Mouse (Mus musculus): Measurements from ENCODE around the gene Fgf9. TPM values are rescaled to one million over a fixed set of nuclear protein-coding genes. Genes with fewer than 3 reads are reported as not detected.

Gene Fgf9
- polyA plus RNA-seq, 1 experiment from 2014 or later: 8.9 TPM

DNA sequence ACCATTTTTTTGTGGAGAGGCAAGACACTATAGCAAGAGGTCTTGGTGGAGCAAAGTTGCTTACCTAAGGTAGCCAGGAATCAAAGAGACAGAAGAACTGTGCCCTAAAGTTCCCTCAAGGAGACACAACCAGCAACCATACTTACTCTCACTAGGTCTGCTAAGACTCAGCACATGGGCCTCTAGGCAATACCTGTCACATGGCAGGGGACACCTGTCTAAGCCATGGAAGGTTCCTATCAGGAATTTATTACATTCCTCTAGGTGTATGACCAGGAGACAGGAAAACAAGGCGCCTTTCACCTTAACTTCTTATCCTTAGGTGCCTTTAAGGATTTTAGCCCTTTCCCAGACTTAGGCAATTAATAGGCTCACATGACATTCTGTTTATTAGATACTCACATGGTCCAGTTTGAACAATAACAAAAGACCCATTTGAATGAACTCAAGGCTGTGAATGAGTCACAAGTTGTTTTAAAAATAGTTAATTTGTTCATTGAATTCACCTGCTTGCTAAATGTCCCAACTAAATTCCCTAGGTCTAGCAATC, 69.2 kb downstream of the Fgf9 start:
- ATAC-seq (replicated peaks; ENCODE audit: insufficient number of reproducible peaks, low FRiP score, low TSS enrichment): no peak

DNA sequence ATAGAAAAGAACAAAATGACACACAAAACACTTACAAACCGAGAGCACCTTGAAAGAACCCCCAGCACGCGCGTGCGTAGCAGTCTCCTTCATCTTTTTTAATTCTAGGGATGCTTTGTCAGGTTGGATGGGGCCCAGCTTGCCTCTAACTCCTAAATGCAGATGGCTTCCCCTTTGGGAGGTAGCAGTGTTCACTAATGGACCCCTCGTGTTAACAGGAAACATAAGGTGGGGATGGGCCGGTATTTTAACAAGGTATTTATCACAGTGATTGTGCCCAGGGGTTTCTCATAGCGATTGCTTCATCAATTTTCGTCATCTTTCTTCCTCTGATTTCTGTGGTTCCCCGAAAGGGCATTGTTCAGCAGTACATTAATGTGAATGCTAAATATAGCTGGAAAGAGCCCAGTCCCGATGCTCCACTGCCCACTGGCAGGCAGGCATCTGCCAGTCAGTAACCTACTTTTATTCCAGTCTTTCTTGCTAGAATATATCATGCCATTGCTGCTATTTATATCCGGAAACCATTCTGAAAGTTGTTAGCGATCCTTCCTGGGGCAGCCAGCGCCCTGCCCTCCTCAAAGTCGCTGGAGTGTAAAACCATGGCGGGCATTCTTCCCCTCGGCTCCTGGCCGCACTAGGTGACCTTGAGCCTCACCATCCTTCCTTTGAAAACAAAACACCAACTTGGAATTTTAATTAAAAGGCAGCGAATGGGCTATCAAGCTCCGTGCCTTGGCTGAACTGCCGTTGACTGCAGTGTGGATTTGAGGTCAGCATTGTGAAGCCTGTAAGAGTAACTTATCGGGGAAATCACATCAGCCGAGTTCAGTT, 79.5 kb downstream of the Fgf9 start:
- Histone ChIP-seq H3K9ac (ENCODE audit: low read depth, low read length) (no peak overlapping the region), H3K9me3 (replicated peaks; ENCODE audit: control insufficient read depth, low read length) (no peaks in the 10 kb centered on the region), H3K27me3 (ENCODE audit: control insufficient read depth, insufficient read depth, low read length) (no peaks in the 10 kb centered on the region), H3K36me3 (ENCODE audit: control insufficient read depth, insufficient read depth, low read length) (no peaks in the 10 kb centered on the region), H3K4me2 (no peak overlapping the region; the same call in 1 of the 2 replicates), H3K27ac (ENCODE audit: low read depth, low read length) (no peak overlapping the region), H3K4me1 (ENCODE audit: control insufficient read depth, insufficient read depth, low read length) (no peaks in the 10 kb centered on the region), H3K4me3 (ENCODE audit: low read depth, low read length) (no peak overlapping the region)
- no peak for ATAC-seq (replicated peaks; ENCODE audit: insufficient number of reproducible peaks, low FRiP score, low TSS enrichment)
- 73% methylated on average over 23 of the region's 23 CpGs for WGBS (ENCODE audit: insufficient replicate concordance)

More for the DNA sequence above, 69.2 kb downstream of the Fgf9 start:
- Histone ChIP-seq H3K4me1 (ENCODE audit: control insufficient read depth, insufficient read depth, low read length) (no peaks in the 10 kb centered on the region), H3K4me3 (ENCODE audit: low read depth, low read length) (no peak overlapping the region), H3K27me3 (ENCODE audit: control insufficient read depth, insufficient read depth, low read length) (no peaks in the 10 kb centered on the region), H3K36me3 (ENCODE audit: control insufficient read depth, insufficient read depth, low read length) (no peaks in the 10 kb centered on the region), H3K9ac (ENCODE audit: low read depth, low read length) (no peak overlapping the region), H3K9me3 (replicated peaks; ENCODE audit: control insufficient read depth, low read length) (no peaks in the 10 kb centered on the region), H3K27ac (ENCODE audit: low read depth, low read length) (no peak overlapping the region), H3K4me2 (no peak overlapping the region)
- 73% methylated on average over 1 of the region's 1 CpGs for WGBS (ENCODE audit: insufficient replicate concordance)

DNA sequence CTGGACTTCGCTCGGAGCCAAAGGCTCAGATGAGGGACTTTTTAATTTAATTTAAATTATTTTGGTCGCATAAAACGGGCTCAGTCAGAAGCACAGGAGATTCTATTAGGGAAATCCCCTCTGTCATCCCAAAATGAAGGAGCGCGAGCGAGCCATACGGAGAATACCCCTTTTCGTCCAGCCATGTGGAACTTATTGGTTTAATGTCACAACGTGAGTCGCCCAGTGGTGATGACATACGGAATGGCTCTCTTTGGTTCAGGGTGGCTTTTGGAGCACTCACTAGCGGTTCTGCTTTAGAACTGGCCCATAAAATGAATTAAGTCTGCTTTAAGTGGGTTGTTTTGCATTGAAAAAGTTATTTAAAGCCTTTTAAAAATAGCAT, 80.1 kb downstream of the Fgf9 start:
- Histone ChIP-seq H3K4me1 (ENCODE audit: control insufficient read depth, insufficient read depth, low read length) (no peaks in the 10 kb centered on the region), H3K36me3 (ENCODE audit: control insufficient read depth, insufficient read depth, low read length) (no peaks in the 10 kb centered on the region), H3K9me3 (replicated peaks; ENCODE audit: control insufficient read depth, low read length) (no peaks in the 10 kb centered on the region), H3K4me2 (no peak overlapping the region), H3K4me3 (ENCODE audit: low read depth, low read length) (no peak overlapping the region), H3K27me3 (ENCODE audit: control insufficient read depth, insufficient read depth, low read length) (no peaks in the 10 kb centered on the region), H3K27ac (ENCODE audit: low read depth, low read length) (no peak overlapping the region), H3K9ac (ENCODE audit: low read depth, low read length) (no peak overlapping the region)
- 88% methylated on average over 13 of the region's 13 CpGs for WGBS (ENCODE audit: insufficient replicate concordance)
- ATAC-seq (replicated peaks; ENCODE audit: insufficient number of reproducible peaks, low FRiP score, low TSS enrichment): no peak

DNA sequence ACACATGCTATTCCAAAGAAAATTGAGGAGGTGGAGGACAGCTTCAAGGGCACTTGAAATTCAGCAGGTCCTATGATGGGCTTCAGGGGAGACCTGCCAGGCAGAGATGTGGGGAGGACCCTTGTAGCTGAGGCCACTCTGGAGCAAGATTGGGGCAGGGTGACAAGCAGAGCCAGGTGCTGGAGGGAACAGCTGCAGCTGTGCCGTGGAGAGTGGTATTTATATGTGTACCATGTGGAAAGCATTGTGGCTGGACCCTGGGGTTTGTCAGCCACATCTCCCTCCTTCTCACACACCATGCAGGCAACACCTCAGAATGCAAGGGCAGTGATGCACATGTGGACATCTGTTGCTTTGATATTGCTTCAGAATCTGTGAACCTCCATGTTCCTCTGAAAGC, 81.8 kb downstream of the Fgf9 start:
- Histone ChIP-seq H3K27me3 (ENCODE audit: control insufficient read depth, insufficient read depth, low read length) (no peaks in the 10 kb centered on the region), H3K4me2 (no peak overlapping the region), H3K9ac (ENCODE audit: low read depth, low read length) (no peak overlapping the region), H3K4me1 (ENCODE audit: control insufficient read depth, insufficient read depth, low read length) (no peaks in the 10 kb centered on the region), H3K36me3 (ENCODE audit: control insufficient read depth, insufficient read depth, low read length) (no peaks in the 10 kb centered on the region), H3K9me3 (replicated peaks; ENCODE audit: control insufficient read depth, low read length) (no peaks in the 10 kb centered on the region), H3K4me3 (ENCODE audit: low read depth, low read length) (no peak overlapping the region), H3K27ac (ENCODE audit: low read depth, low read length) (no peak overlapping the region)
- WGBS (ENCODE audit: insufficient replicate concordance): 25% methylated on average over 1 of the region's 1 CpGs
- ATAC-seq (replicated peaks; ENCODE audit: insufficient number of reproducible peaks, low FRiP score, low TSS enrichment): no peak

DNA sequence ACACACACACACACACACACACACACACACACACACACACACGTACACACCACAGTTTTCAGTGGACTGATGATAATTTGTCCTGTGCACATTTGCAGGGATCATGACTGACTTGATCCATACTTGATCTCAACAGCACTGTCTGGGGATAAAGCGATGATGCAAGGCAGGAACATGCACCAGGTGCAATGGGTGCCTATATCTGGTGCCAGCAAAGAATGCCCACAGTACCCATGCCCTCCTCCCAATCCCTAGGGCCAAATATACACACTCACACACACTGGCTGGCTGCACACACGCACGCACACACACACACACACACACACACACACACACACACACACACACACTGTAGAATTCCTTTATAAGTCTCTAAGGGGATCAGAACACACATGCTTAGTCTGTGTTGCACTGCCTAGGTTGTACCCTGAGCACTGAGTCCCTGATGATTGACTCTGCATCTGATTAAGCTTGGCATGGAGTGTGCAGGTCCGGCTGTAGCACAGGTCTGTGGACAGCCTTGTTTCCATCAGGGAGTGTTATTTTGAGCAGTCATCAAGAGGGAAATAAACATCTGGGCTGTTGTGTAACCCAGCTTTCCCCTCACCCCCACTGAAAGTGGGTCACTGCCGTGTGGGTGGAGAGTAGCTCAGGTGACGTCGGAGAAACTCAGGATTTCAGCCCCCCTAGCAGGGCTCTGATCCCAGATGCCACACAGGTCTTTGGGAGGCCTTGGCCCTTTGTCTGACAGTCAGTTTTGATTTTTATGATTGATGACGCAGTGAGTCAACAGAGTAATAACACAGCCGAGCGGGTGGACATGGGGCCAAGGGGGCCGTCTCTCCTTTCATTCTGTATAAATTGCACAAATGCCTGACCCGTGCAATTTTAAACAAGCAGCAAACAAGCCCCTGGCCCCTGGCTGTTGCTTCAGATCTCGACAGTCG, 83.4 kb downstream of the Fgf9 start:
- no peak overlapping the region for H3K4me2 ChIP-seq
- ATAC-seq (replicated peaks; ENCODE audit: insufficient number of reproducible peaks, low FRiP score, low TSS enrichment): no peak

GRCm38 (mm10) chr14:58160624-58161023, 90.3 kb downstream of the Fgf9 start:
- no peak overlapping the region for H3K9ac ChIP-seq (ENCODE audit: low read depth, low read length)
- WGBS (ENCODE audit: insufficient replicate concordance): 67% methylated on average over 1 of the region's 1 CpGs
- H3K4me2 ChIP-seq: no peak overlapping the region
- H3K36me3 ChIP-seq (ENCODE audit: control insufficient read depth, insufficient read depth, low read length): no peaks in the 10 kb centered on the region
- H3K4me3 ChIP-seq (ENCODE audit: low read depth, low read length): no peak overlapping the region
- no peaks in the 10 kb centered on the region for H3K4me1 ChIP-seq (ENCODE audit: control insufficient read depth, insufficient read depth, low read length)
- H3K9me3 ChIP-seq (replicated peaks; ENCODE audit: control insufficient read depth, low read length): no peaks in the 10 kb centered on the region
- H3K27me3 ChIP-seq (ENCODE audit: control insufficient read depth, insufficient read depth, low read length): no peaks in the 10 kb centered on the region
- H3K27ac ChIP-seq (ENCODE audit: low read depth, low read length): no peak overlapping the region
- ATAC-seq (replicated peaks; ENCODE audit: insufficient number of reproducible peaks, low FRiP score, low TSS enrichment): no peak

More for the DNA sequence above, 83.4 kb downstream of the Fgf9 start:
- Histone ChIP-seq H3K4me1 (ENCODE audit: control insufficient read depth, insufficient read depth, low read length) (no peaks in the 10 kb centered on the region), H3K27me3 (ENCODE audit: control insufficient read depth, insufficient read depth, low read length) (no peaks in the 10 kb centered on the region), H3K4me3 (ENCODE audit: low read depth, low read length) (no peak overlapping the region), H3K9ac (ENCODE audit: low read depth, low read length) (no peak overlapping the region), H3K36me3 (ENCODE audit: control insufficient read depth, insufficient read depth, low read length) (no peaks in the 10 kb centered on the region), H3K9me3 (replicated peaks; ENCODE audit: control insufficient read depth, low read length) (no peaks in the 10 kb centered on the region), H3K27ac (ENCODE audit: low read depth, low read length) (no peak overlapping the region)
- WGBS (ENCODE audit: insufficient replicate concordance): 66% methylated on average over 15 of the region's 15 CpGs

Other genes with a start within 250 kb of the Fgf9 start
- 32.6 and 34.3 TPM in 2 replicates for gene Ska3, start 244.4 kb upstream of the Fgf9 start, polyA plus RNA-seq (2014; fragmentation: Nextera tagmentation; extraction: Ambion mirVana)
- 138 and 143 TPM in 2 replicates for gene Mrpl57, start 244.3 kb upstream of the Fgf9 start, polyA plus RNA-seq (2014; fragmentation: Nextera tagmentation; extraction: Ambion mirVana)
- 39.5 and 52.8 TPM in 2 replicates for gene Zdhhc20, start 180.3 kb upstream of the Fgf9 start, polyA plus RNA-seq (2014; fragmentation: Nextera tagmentation; extraction: Ambion mirVana)
- gene Micu2, start 71.3 kb upstream of the Fgf9 start, polyA plus RNA-seq (2014; fragmentation: Nextera tagmentation; extraction: Ambion mirVana): 55.9 and 81.0 TPM in 2 replicates